Mouse (Mus musculus) E14TG2a.4 (cell line): ENCODE measurements around the gene Gm17364.

Experiments
- CTCF ChIP-seq: conservative IDR thresholded peaks from 2 replicates; pipeline ENCODE4 v1.5.1; 2014; ENCODE audit warnings: low read length
- NANOG ChIP-seq: IDR thresholded peaks from 2 replicates; pipeline ENCODE4 v1.6.1; 2014; ENCODE audit warnings: borderline replicate concordance, low read length, mixed read lengths
- POU5F1 ChIP-seq: IDR thresholded peaks from 2 replicates; pipeline ENCODE4 v1.6.1; 2014; ENCODE audit warnings: low read length, borderline replicate concordance

DNA sequence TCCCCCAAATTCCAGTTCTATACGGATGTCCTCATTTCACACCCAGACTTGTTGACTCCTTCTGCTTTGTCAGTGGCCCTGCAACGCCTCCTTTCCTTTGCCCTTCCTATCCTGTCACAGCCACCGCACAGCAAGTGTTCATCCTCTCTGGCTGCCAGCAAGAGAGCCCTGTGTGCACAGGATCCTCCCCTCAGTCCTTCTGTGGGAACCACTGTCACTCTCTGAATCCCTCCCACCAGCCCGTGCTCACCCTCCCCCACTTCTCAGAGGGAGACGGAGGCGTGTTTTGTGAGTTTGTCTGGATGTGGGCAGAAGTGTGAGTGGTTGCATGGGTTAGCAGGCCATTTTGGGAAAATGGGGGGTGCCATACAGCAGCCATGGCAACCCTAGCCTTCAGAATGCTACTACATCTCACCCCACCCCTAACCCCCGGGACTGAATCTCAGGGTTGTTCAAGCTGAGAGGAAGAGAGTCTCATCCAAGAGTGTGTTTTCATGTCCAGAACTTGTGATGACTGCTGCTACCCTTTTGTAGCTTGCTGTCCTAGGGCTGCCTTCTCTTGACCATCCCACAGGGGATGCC, 5.9 kb downstream of the Gm17364 start:
- no peak for TF ChIP-seq NANOG
- TF ChIP-seq CTCF = no peak
- no peak for TF ChIP-seq POU5F1
